Mouse (Mus musculus) ES-Bruce4 (cell line): ENCODE data around the gene Fkbp5.
"Not testable (repeated sequence)": the region's sequence is repeated elsewhere in the genome, so short reads cannot be mapped to it uniquely, and the experiment has no call there.

Experiments
- CTCF ChIP-seq: IDR thresholded peaks from one replicate; pipeline ENCODE4 v1.8.1; 2011; ENCODE audit warnings: low read depth, low read length
- EP300 ChIP-seq: IDR thresholded peaks from 2 replicates; pipeline ENCODE4 v1.6.1; 2011; ENCODE audit warnings: low read depth, low read length; ENCODE audit not compliant: insufficient read depth
- POLR2A ChIP-seq: IDR thresholded peaks from one replicate; pipeline ENCODE4 v1.8.1; 2011; ENCODE audit warnings: low read length; ENCODE audit not compliant: insufficient read depth

DNA sequence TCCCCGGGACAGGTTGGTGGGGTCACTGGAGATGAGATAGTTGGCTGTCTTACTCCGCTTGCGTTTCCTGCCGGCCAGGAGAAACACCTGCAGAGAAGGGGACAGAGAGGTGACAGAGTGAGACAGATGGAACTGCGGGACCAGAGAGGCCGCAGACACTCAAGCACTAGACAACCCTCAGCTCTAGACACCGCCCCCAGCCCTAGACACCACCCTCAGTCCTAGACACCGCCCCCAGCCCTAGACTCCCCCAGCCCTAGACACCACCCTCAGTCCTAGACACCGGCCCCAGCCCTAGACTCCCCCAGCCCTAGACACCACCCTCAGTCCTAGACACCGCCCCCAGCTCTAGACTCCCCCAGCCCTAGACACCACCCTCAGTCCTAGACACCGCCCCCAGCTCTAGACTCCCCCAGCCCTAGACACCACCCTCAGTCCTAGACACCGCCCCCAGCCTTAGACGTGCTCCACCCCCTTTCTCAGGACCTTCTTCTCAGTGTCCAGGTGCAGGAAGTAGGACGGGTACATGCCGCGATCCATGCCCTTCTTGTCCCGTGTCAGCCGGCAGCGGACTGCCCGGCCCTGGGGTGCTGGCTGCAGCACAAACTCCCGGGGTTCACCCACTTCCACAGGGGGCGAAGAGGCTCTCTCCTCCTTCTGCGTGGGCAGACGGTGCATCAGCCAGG is 158.6 kb downstream of the Fkbp5 start:
- not testable (repeated sequence) for TF ChIP-seq CTCF, POLR2A, EP300
